Mouse (Mus musculus) left cerebral cortex, adult 11 months (tissue): ENCODE measurements around the gene Shmt2.
A peak's percentile ranks its signal among the peaks of the same experiment; 100 is the strongest.

ENCODE experiments used
- DNase-seq: peaks from one replicate; pipeline ENCODE4 v3.0.0; 2022; ENCODE audit warnings: low spot score

Shmt2 gene

DNA sequence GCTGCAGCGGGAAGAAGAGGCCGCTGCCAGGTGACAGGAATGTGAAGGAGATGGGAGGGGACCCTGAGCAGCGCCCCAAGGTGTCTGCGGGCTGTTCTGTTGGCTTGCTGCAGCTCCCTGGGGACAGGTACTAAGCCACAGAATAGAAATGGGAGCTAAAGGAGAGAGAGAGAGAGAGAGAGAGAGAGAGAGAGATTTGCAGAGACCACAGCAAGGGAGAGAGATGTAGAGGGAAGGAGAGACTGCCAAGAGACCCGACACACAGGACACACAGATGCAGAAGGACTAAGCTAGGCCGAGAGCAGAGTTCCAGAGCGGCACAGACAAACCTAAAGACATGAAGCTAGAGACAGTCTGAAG lies 10.0 kb downstream of the Shmt2 start:
- DNase-seq: no peak

DNA sequence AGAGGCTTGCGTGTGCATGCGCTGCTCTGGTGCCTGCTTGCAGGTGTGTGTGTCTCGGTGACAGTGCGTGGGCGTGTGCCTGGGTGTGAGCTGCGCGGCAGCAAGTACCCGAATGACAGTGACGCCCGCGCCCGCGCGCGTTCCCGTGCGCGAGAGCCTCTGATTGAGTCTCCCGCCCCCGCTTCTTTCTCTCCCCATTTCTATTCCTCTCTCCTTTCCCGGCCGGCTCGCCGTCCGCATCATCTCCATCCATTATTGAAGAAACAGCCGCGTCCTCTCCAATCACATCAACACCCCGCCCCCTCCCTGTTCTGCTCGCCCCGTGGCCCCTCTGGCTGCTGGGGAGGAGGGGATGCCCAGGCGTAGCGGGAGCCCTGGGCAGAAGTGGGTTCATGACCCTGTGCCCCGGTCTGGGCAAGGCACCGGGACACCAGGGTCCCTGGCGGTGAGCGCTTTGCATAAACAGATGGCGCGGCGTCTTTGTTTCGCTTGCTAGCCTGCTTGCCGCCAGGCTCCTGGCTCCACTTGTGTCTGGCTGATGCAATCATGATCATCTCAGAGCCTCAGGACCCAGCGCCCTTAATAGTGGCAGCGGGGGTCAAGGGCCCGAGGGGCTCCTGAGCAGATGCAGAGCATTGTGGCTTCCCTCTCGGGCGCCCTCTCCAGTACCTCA lies 10.5 kb downstream of the Shmt2 start:
- DNase-seq: peak; percentile 91

DNA sequence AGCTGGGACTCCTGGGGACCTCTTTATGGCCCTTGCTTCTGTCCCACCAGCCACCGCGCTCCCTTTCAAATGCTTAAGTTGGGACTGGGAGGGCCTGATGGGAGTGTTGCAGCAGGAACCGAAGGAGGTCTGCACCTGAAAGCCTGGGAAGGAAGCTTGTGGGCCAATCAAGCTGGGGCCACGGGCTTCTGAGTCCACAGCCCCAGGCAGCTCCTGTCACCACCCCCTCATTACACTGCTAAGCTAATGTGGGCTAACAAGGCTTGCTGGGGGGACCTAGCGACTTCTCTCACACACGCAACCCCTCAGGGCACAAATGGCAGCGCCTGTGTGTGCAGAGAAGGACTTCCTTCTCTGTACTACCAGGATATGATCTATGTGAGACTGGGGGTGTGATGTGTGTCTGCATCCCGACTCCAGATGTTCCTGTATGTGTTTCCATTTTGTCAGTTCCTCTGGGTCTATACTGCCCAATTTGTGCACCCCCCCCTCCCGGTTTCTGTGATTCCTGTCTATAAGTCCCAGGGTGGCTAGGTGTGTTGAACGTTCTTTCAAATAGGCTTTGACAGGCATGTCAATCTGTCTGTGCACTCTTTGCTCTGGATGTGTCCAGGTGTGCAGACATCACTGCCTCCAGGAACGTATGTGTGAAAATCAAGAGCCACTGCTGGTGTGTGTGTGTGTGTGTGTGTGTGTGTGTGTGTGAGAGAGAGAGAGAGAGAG lies 11.2 kb downstream of the Shmt2 start:
- DNase-seq: no peak

DNA sequence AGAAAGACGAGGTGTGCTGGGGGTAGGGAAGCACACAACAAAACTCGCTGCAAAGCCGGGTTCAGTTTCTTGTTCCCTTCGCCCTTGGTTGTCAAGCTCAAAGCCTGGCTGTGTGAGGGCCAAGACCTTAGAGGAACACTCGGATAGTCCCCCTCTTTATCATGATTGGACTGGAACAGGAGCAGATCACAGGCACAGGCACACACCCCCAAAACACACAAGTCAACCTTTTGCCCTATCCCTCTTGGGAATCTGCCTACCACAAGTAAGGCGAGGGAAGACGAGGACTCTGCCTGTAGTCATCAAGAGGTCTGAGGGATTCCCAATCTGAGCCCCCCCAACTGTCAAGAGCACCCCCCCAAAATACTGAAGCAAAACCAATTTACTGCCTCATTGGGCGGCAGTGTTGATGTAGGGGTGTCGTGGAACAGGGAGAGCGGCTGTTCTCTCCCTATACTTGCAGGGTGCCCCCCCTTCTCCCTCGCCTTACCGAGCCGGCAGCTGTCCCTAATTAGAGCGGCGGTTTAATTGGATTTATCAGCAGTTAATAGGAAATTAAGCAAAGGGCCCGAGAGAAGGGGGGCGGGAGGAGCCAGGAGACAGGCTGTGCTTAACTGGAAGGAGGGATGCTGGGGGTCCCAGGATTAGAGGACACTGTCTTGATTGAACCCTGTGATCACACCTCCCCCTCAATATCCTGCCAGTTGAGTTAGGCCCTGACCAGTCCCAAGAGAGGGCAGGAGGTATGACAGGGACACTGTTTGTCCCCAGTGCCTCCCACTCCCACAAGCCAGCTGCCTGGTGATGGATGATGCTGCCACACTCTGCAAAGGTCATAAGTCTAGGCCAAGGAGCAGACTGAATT lies 12.2 kb downstream of the Shmt2 start:
- DNase-seq: no peak

DNA sequence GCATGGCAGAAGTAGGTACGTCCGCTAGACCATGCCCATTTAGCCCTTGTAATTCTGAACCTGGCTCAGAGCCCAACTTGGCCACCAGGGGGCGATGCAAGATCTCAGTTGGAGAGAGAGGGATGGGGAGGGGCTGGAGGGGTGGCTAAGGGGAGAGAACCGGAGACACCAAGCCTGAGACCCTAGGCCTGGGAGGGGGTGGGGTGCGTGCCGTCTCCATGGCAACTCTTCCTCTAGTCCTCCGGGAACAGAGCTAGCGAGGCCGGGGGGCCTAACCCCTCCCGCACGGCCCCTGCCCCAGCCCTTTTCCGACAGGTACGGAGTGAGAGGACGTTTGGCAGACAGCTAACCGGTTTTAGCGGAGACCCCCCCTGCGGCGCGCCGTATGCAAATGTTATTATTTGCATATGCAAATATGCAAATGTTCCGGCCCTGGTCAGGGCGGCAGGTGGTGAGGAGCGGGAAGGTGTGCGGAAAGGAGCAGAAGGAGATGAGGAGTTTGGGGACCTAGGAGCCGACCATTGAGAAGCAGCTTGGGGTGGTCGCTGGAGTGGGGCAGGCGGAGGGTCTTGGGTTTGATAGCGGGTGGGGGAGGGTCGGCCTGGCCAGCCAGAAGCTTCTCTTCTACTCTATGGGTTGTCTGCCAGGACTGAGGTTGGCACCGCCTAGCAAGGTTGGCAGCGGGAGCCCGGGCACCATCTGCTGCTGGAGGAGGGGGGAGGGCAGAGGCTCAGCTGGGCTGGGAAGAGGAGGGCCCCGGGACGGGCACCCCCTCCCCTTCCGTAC lies 13.0 kb downstream of the Shmt2 start:
- peak; percentile 72 for DNase-seq

DNA sequence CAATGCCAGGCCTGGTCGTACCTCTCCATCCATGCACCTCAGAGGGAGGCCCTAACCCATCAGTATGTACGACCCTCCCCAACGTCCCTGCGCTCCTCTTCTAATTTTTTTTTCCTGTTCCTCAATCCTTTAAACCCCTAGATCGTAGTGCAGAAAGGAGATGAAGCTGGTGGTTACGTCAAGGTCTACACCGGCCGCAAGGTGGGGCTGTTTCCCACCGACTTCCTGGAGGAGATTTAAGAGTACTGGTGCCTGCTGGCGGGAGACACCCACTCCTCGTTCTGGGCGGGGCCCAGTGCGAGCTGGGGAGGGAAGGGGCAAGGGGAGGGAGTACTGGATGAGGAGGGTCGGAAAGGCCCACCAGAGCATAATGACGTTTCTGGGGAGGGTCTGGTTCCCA lies 14.0 kb downstream of the Shmt2 start:
- peak; percentile 65 for DNase-seq

DNA sequence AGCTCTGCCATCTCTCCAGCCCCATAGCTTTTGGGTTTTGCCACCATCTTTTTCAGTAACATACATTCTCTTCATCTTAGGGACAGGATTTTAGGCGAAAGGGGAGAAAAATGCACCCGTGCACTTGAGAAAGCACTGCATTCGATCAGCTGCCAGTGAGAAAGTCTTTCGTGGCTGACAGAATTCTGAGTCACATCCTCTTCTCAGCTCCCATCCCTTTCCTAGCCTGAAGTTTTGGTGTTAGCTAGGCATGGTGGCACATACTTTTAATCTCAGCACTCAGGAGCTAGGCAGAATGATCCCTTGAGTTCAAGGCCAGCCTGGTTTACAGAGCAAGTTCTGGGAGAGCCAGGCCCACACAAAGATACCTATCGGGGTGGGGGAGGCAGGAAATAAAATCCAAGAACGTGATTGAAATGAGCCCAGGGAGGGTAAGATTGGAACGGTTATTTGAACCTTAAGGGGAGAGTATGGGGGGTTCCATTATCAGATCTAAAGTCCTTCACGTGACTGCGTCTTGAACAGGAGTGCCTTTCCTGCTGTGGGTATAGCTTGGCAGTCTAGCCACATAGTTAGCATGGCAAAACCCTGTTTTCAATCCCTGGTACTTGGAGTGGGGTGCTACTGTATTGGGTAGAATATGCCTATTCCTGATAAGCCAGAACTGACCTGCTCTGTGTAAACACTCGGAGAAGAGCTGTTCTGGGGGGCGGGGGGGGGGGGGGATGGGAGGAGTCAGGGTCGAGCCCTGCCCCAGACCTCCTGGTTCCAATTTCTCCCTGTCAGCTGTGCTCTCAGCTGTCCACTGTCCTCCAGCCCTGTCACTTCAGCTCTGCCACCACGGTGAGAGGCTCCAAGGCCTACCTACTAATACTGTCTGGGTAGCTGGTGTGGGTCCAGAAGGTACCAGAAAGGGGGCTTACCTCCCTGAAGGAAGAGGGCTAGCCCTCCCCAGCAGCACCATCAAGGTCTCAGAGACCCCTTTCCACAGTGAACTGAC lies 21.1 kb downstream of the Shmt2 start, which contains the start of gene Stac3:
TSS of gene Stac3 (plus strand) at position 793 of the 1,000 bp plus-strand sequence.
- no peak for DNase-seq

DNA sequence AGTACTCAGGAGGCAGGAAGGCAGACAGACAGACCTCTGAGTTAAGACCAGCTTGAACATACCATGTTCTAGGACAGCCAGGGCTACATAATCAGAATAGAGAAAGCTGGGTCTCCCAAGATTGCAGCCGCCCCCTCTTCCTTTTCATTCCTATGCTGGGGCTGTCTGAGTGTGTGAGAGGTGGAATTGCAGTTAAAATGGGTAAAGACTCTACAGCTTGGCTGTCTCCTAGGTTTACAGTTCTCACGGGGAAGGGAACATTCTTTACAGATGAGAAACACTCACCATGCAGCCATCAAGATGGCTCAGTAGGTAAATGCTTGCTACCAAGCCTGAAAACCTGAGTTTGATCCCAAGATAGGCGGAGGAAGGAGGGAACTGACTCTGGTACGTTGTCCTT lies 22.2 kb downstream of the Shmt2 start:
- DNase-seq: no peak

DNA sequence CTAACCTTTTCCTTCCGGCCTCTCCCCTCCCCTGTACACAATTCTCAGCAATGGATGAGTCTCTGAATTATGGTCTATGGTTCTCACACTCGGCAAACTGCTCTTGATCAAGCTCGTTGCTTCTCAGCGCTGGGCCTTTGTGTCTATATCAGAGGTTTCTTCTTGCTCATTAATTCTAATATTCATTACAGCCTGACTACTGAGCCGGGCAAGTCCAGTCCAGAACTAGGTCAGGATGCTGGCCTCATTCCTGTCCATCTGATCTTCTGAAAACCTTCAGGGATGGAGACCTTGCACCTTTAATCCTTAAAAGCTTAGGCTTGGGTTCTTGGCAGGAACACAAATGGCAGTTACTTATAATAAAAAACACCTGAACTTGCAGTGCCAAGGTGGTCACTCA lies 22.7 kb downstream of the Shmt2 start:
- DNase-seq: no peak

DNA sequence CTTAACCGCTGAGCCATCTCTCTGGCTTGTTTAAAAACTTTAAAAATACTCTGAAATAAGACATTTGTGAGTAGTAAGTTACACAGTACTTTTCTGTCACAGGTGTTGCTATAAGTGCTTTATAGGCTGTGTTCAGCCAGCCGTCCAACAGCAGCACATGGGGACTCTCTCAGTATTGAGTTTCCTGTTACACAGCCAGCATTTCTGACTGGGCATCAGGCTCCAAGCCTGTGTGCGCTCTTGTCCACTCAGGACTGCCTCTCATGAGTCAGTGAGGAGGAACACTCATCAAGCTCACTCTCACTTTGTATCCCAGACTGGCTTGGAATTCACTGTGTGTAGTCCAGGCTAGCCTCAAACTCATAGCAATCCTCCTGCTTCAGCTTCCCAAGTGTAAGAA lies 26.1 kb downstream of the Shmt2 start:
- DNase-seq: no peak

DNA sequence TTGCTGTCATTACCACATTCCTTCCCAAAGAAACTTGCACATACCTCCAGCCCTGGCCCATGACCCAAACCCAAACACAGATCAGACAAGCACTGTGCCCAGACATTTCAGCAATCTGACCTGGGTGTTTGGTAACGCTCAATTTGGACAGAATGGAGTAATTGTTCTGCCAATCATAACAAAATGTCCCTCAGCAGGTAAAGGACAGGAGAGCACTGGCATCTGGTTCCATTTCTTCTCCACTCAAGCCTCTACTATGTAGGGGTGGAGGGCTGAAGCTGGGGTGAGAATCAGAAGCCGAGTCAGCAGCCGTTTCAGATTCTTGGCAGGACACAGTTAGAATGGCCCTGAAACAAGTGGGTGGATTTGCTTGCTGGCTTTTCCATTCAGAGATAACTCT lies 30.1 kb downstream of the Shmt2 start:
- no peak for DNase-seq

DNA sequence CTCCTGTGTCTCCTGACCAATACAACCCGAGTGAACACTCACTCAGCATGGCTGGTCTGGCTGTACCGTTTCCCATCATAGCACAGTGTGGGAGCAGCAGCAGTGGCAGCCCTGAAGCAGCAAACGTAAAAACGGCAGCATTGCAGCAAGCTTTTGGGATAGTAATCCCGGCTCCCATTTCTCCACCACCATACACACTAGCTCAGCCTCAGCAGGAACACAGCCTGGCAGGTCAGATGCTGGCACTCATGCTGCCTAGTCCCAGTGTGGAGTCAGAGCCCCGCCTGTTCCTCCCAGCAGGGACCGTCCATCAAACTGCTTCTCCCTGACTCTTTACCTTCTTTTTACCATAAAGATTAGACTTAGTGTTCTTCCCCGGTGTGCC lies 31.1 kb downstream of the Shmt2 start:
- DNase-seq: no peak

DNA sequence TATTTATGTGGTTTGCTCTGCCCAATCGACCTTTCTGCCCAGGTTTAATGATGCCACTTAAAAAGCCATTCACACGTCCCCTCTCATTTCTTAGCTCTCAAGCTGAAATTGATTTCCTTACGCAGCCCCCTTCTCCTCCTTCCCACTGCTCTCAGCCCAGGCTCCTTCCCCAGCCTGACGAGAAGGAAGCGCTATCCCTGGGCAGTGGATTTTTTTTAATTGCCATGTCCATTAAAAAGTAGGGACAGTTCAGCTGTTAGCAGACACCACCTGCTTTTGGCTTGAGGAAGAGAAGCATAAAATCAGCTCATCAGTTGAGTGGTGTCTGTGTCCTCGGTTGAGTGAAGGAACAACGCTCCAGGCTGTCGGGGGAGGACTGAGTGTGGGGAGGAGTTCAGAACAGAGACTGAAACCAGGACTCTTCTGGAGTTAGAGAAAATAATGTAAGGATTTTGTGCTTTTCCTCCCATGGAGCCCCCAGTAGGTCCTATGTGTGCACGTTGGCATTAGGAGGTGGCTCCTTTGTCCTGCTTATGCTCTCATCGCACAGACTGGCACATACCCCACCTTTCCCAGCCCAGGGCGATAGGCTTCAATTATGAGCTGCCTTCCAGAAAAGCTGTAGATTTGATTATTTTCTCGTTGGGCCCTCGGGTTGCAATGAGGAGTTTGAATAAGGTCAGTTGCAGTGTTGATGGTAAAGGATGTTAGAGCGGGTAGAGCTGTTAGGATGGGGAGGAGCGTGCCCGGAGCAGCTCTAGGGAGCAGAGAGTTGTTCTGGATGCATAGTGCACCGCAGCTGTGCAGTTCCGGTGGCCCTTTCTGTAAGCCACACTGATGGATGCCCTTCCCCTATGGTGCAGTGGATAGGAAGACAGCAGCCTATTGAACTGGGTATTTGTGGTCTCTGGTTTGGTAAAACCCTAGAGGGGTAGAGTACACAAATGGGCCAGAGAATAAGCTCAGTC lies 31.8 kb downstream of the Shmt2 start:
- no peak for DNase-seq

DNA sequence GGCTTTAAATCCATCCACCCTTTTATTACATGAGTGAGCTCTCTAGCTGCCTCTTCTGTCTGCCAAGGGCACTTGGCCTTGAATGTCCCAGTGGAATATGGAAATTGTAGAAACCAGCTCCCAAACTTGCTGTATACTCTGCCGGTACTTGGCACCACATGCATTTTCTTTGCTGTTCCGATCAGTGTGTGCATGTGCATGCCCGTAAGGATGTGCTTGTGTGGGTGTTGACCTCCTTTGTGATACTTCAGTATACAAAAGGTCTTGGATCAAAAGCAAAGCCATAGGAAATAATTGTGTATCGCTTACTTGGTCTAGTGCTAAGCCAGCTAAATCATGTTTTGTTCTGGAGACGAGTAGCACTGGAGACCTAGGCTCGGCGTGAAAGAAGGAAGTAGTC lies 33.4 kb downstream of the Shmt2 start:
- no peak for DNase-seq

DNA sequence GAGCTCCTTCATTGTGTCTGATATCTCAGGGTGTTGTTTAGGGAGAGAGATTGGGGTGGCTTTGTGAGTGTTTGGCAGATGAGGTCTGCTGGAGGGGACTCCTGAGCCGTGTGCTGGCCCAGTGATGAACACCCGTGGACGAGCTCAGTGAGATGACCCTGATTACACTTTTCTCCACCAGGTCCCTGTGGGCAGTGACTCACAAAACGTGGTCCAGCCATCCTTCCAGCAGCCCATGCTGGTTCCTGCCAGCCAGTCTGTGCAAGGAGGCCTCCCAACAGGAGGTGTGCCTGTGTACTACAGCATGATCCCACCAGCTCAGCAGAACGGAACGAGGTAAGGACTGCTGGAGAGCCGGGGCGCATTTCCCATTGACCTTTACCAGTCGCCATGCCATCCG lies 37.0 kb downstream of the Shmt2 start:
- DNase-seq: no peak

DNA sequence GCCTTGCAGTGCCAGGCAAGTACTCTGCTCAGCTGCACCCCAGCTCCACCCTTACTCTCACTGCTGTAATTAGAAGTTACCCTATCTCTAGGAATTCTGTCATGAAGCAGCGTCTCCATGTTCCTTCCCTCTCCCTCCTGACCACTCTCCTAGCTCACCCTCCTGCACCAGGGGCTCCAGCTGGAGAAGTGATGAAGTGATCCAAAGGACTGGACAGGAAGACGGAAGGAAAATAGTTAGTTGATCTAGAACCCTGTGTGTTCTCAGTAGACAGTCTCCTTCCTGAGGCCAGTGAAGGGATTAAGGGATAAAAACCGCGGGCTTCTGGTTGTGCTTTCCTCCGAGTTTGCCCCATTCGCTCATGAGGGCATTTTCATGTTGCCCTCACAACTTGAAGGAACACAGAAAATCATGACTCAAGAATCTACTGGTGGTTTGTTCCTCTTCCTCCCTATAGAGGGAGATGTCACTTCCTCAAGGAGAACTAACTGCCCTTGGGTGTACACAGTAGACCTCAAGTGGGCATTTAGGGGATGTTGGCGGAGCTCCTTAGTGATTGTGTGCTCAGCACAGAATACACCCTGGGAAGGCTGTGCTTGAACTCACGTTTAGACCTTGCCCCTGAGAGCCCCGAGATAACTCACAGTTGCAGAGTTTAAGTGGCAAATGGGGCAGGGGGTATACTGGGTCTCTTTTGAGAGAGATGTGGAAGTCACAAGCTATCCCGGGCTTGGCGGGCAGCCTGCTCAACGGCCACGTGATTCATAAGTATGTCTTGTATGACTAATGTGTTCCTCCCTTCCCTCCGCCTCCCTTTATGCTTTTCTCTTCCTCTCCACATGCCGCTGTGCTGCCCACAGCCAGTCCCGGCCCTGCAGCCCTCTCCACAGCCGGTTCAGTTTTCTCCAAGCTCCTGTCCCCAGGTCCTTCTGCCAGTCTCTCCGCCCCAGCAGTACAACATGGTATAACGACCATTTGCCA lies 41.1 kb downstream of the Shmt2 start:
- no peak for DNase-seq

DNA sequence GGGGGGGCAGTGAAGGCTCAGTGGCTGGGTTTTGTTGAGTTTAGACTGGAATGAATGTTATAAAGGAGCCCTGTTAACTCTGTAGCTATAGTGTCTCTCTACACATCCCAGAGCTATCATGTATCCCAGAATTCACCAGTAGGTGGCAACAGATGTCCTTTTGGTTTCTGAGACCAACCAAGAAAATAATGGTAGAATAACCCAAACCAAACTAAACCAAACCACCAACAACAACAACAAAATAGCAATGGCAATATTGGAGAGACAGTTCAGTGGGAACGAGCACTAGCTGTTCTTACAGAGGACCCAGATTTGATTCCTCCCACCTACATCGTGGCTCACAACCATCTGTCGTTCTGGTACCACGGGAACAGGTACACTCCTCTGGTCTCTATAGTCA lies 43.1 kb downstream of the Shmt2 start:
- no peak for DNase-seq

DNA sequence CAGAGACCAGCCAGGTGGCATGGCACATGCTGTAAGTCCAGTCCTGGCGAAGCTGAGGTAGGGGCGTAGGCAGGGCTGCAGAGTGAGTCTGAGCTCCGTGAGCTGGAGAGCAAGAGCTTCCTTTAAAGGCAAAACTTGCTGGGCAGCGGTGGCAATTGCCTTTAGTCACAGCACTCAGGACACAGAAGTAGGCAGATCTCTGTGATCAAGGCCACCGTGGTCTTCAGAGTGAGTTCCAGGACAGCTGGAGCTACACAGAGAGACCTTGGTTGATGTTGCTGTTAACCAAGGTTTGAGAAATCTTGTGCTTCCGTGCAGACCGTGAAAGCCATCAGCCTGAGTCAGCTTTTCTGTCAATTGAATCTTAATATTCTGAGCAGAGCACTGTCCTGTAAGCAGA lies 44.9 kb downstream of the Shmt2 start:
- no peak for DNase-seq

DNA sequence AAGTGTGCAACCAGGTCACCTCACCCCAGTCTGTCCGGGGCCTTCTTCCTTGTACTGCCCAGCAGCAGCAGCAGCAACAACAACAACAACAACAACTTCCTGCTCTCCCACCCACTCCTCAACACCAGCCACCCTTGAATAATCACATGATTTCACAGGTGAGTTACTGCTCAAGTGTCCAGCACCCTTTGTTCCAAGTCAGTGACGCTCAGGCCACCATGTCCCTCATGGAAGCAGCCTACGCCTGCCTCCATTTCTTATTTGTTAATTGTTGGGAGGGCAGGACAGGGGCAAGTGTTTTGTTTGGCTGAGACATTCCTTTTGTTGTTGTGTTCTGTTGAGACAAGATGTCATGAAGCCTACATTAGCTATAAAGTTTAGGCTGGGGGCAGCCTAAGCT lies 45.7 kb downstream of the Shmt2 start:
- DNase-seq: no peak
